Comparison of ENCODE assay signal across 28 mouse cellular contexts in the genomic region with DNA sequence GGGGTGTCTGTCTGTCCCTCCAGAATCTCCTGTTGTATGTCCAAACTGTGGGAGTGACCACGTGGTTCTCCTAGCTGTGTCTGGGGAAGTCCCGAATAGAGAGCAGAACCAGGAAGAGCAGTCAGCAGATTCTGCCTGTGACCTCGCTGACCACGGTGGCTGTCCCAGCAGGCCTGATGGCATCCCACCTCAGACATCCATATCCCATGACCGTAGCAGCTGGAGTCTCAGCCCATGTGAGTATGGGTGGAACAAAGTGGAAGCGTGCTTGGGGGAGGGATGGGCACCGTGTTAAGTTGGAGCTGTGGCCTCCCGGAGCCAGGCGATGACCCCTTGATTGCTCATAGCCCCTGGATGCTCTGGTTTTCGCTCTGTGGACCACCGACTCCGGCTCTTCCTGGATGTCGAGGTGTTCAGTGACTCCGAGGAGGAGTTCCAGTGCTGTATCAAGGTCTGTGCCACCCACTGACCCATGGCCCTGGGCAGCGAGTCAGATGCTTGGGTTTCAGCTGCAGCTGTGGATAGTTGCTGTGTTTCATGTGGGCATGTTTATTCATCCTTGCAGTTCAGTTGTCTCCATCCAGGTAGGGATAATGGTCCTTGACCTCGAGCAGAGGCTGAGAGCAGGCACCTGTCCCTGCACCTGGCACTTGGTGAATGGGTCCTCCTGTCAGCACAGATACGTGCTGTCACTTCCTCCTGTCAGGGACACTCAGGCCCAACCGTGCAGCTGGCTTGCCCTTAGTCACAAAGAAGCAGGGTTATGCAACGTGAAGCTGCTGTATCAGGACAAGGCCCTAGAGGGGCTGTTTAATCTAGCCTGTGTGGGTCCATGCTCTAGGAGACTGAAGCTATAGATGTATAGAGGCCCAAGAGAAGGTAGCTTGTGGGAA. TPM values are rescaled to one million over a fixed set of nuclear protein-coding genes. Genes with fewer than 3 reads are reported as not detected.
"Had no signal": no experiment of that assay in that cellular context is flagged by ENCODE, and none has a peak within 500 bp of the region (broad histone marks: within the 10 kb centered on the region; RNA-seq: fewer than 3 reads in every experiment).

No protein-coding gene starts in this region.

- H3K9ac ChIP-seq: heart, embryonic 13.5 days; heart, embryonic 15.5 days; hindbrain, embryonic 12.5 days; hindbrain, embryonic 14.5 days; intestine, embryonic 15.5 days; limb, embryonic 13.5 days; limb, embryonic 15.5 days; liver, embryonic 12.5 days; liver, embryonic 14.5 days had no signal

- H3K27ac ChIP-seq: heart, adult 2 months; heart, embryonic 13.5 days; heart, embryonic 15.5 days; hindbrain, embryonic 10.5 days; hindbrain, embryonic 12.5 days; hindbrain, embryonic 14.5 days; intestine, embryonic 15.5 days; layer of hippocampus, adult 2 months; left cerebral cortex, adult 2 months; limb, embryonic 13.5 days; limb, embryonic 15.5 days; liver, embryonic 12.5 days; liver, embryonic 14.5 days had no signal

- H3K9me3 ChIP-seq: heart, embryonic 13.5 days; heart, embryonic 15.5 days; hindbrain, embryonic 10.5 days; hindbrain, embryonic 12.5 days; intestine, embryonic 15.5 days; limb, embryonic 13.5 days; limb, embryonic 15.5 days; liver, embryonic 12.5 days had no signal

- DNase-seq: gastrocnemius, postnatal 14 days; gastrocnemius, postnatal 36 days; heart, adult 11 months; heart, adult 2 months; heart, postnatal 14 days; heart, postnatal 4 days; kidney, adult 8-10 months; kidney, postnatal 25 days; kidney, postnatal 4 days; left cerebral cortex, postnatal 4 days had no signal

- H3K4me2 ChIP-seq: heart, embryonic 11.5 days; heart, embryonic 13.5 days; heart, embryonic 15.5 days; hindbrain, embryonic 12.5 days; hindbrain, embryonic 14.5 days; intestine, embryonic 15.5 days; limb, embryonic 13.5 days; limb, embryonic 15.5 days; liver, embryonic 12.5 days had no signal

- H3K4me3 ChIP-seq: heart, adult 2 months; heart, embryonic 13.5 days; heart, embryonic 15.5 days; hindbrain, embryonic 10.5 days; hindbrain, embryonic 12.5 days; intestine, embryonic 15.5 days; layer of hippocampus, adult 2 months; left cerebral cortex, adult 2 months; limb, embryonic 13.5 days; limb, embryonic 15.5 days; liver, embryonic 12.5 days had no signal

- H3K27me3 ChIP-seq: heart, embryonic 13.5 days; heart, embryonic 15.5 days; hindbrain, embryonic 12.5 days; intestine, embryonic 15.5 days; limb, embryonic 13.5 days; limb, embryonic 15.5 days; liver, embryonic 12.5 days had no signal

- H3K4me1 ChIP-seq: heart, embryonic 13.5 days; heart, embryonic 15.5 days; hindbrain, embryonic 10.5 days; hindbrain, embryonic 12.5 days; intestine, embryonic 15.5 days; limb, embryonic 13.5 days; limb, embryonic 15.5 days; liver, embryonic 12.5 days had no signal

- ATAC-seq: hindbrain, embryonic 16.5 days; inflammation-experienced regulatory T-cells, adult 6 months; intestine, embryonic 15.5 days; intestine, postnatal 0 days; liver, embryonic 12.5 days had no signal

RNA-seq across cellular contexts. Expression of gene Inha, which starts 25.6 kb away (rescaled TPM):
- total RNA-seq: liver, adult 2 months had no signal
- polyA plus RNA-seq: inflammation-experienced regulatory T-cells, adult 6 months had no signal

RNA-seq across cellular contexts. Expression of gene Obsl1, which starts 26.3 kb away (rescaled TPM):
- polyA plus RNA-seq: inflammation-experienced regulatory T-cells, adult 6 months had no signal

RNA-seq across cellular contexts. Expression of gene Tmem198, which starts 53.2 kb away (rescaled TPM):
- total RNA-seq: gastrocnemius, adult 8-10 months had no signal
